Mouse (Mus musculus) embryonic facial prominence, embryonic 11.5 days (tissue): ENCODE data around the gene Map3k13. TPM values are rescaled to one million over a fixed set of nuclear protein-coding genes. Genes with fewer than 3 reads are reported as not detected.
"Not testable (repeated sequence)": the region's sequence is repeated elsewhere in the genome, so short reads cannot be mapped to it uniquely, and the experiment has no call there.

Experiments
- ATAC-seq: fragments of 200-750 bp; cut with Nextera tagmentation; replicated peaks from 2 replicates; pipeline ENCODE4 v1.8.0; 2017; ENCODE audit warnings: low read depth; ENCODE audit not compliant: insufficient number of reproducible peaks, low FRiP score, low TSS enrichment
- DNase-seq: peaks from one replicate; pipeline ENCODE4 v3.0.0-alpha.2; 2015; ENCODE audit warnings: low spot score
- H3K27ac ChIP-seq: fragments of 300-500 bp; sonication (generic); replicated peaks from 2 replicates; pipeline ENCODE4 v1.5.1; 2014; ENCODE audit warnings: mild to moderate bottlenecking, low read depth, low read length, control low read depth
- H3K27me3 ChIP-seq: fragments of 300-500 bp; sonication (generic); 2 replicates; pipeline ENCODE4 v1.6.1; 2014; ENCODE audit warnings: mild to moderate bottlenecking, low read length, moderate library complexity, mixed read lengths; ENCODE audit not compliant: control insufficient read depth, insufficient read depth
- H3K36me3 ChIP-seq: fragments of 300-500 bp; sonication (generic); replicated peaks from 2 replicates; pipeline ENCODE4 v1.6.1; 2014; ENCODE audit warnings: low read depth, mild to moderate bottlenecking, low read length, moderate library complexity, mixed read lengths; ENCODE audit not compliant: control insufficient read depth, insufficient read depth
- H3K4me1 ChIP-seq: fragments of 300-500 bp; sonication (generic); 2 replicates; pipeline ENCODE4 v1.6.1; 2014; ENCODE audit warnings: low read length, mixed read lengths; ENCODE audit not compliant: control insufficient read depth, insufficient read depth
- H3K4me2 ChIP-seq: fragments of 300-500 bp; sonication (generic); 2 replicates; pipeline ENCODE4 v1.6.1; 2014; ENCODE audit warnings: low read depth, mild to moderate bottlenecking, control low read depth, low read length, moderate library complexity
- H3K4me3 ChIP-seq: fragments of 300-500 bp; sonication (generic); 2 replicates; pipeline ENCODE4 v1.5.1; 2014; ENCODE audit warnings: low read depth, low read length, control low read depth
- H3K9ac ChIP-seq: fragments of 300-500 bp; sonication (generic); replicated peaks from 2 replicates; pipeline ENCODE4 v1.6.1; 2014; ENCODE audit warnings: mild to moderate bottlenecking, control low read depth, low read length
- H3K9me3 ChIP-seq: fragments of 300-500 bp; sonication (generic); replicated peaks from 2 replicates; pipeline ENCODE4 v1.6.1; 2016; ENCODE audit warnings: mild to moderate bottlenecking, low read length, inconsistent platforms, mixed read lengths; ENCODE audit not compliant: control insufficient read depth
- WGBS: fragments of 180-500 bp; shearing (Covaris S2); extraction: QIAGEN DNeasy Blood & Tissue Kit; methylation state at CpG from one replicate; pipeline ENCODE4 v1.1.7; 2014; 5-methylcytosine and 5-hydroxymethylcytosine counted together
- polyA plus RNA-seq: library from polyadenylated mRNA; unstranded; fragments of >200 nt; fragmentation: Nextera tagmentation; extraction: Ambion mirVana; gene quantifications from 2 replicates; pipeline ENCODE4 v1.2.1, GENCODE M21; 2014

Gene Map3k13
- polyA plus RNA-seq, 1 experiment from 2014 or later = 1.4 TPM

- WGBS = 91% methylated on average over 7 of the region's 7 CpGs
- Histone ChIP-seq H3K4me2 (no peak overlapping the region), H3K27me3 (no peaks in the 10 kb centered on the region), H3K36me3 (no peaks in the 10 kb centered on the region), H3K4me1 (no peaks in the 10 kb centered on the region), H3K4me3 (no peak overlapping the region), H3K9ac (no peak overlapping the region), H3K27ac (no peak overlapping the region), H3K9me3 (no peaks in the 10 kb centered on the region)
- ATAC-seq = no peak
- DNase-seq = no peak
Observed at GRCm38 (mm10) chr16:21905996-21906395, 111.8 kb downstream of the Map3k13 start.

DNA sequence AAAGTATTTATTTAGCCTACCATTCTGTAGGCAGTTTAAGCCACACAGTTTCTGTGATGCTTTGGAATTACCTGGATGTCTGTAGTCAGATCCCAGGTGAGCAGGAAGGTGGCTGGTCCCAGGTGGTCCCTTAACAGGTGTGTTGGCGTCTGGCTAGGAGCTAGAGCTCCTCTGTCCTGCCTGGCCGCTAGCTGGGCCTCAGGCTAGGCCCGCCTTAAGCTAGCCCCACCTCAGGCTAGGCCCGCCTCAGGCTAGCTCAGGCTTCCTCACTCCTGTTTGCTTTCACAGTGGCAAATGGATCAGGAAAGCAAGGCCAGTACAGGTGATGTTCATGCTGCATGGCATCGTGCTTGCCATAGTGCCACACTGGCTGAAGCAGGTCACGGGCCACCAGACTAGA, 112.8 kb downstream of the Map3k13 start:
- Histone ChIP-seq H3K9me3 (no peaks in the 10 kb centered on the region), H3K9ac (no peak overlapping the region), H3K4me3 (no peak overlapping the region), H3K4me1 (no peaks in the 10 kb centered on the region), H3K4me2 (no peak overlapping the region), H3K27ac (no peak overlapping the region), H3K27me3 (no peaks in the 10 kb centered on the region), H3K36me3 (no peaks in the 10 kb centered on the region)
- 95% methylated on average over 6 of the region's 6 CpGs for WGBS
- DNase-seq = no peak
- ATAC-seq = no peak

DNA sequence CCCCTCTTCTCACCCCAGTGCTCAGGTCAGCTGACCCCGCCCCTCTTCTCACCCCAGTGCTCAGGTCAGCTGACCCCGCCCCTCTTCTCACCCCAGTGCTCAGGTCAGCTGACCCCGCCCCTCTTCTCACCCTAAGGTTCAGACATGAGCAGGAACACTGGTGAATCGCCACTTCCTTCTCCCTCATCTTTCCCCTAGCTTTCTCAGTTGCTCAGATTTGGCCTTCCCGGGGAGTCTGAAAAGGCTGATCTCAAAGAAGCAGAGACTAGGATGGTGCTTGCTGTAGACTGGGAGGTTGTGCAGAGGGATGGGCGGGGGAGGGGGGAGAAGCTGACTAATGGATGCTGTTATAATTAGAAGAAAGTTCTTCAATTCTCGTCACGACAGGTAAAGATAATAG, 114.8 kb downstream of the Map3k13 start:
- not testable (repeated sequence) for H3K9me3 ChIP-seq, H3K27ac ChIP-seq, H3K4me3 ChIP-seq, ATAC-seq, H3K36me3 ChIP-seq, H3K27me3 ChIP-seq, H3K9ac ChIP-seq, H3K4me2 ChIP-seq, DNase-seq, H3K4me1 ChIP-seq
- 30% methylated on average over 7 of the region's 8 CpGs for WGBS

DNA sequence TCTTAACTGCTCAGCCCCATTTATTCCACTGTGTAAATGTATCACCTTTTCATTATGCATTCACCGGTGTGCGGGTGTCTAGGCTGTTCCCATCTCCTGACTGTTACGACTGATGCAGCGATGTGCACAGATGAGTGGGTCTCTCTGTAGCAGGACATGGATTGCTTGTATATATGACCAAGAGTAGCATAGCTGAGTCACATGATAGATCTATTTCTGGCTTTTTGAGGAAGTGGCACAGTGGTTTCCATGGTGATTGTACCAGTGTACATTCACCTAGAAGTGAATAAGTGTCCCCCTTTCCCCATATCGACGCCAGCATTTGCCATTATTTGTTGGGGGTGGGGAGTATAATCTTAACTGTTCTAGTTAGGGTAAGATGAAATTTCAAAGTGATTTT, 119.2 kb downstream of the Map3k13 start:
- Histone ChIP-seq H3K27ac (no peak overlapping the region), H3K9ac (no peak overlapping the region), H3K4me2 (no peak overlapping the region), H3K9me3 (no peaks in the 10 kb centered on the region), H3K4me1 (no peaks in the 10 kb centered on the region), H3K36me3 (no peaks in the 10 kb centered on the region), H3K27me3 (no peaks in the 10 kb centered on the region), H3K4me3 (no peak overlapping the region)
- DNase-seq = no peak
- no peak for ATAC-seq
- 93% methylated on average over 6 of the region's 6 CpGs for WGBS

DNA sequence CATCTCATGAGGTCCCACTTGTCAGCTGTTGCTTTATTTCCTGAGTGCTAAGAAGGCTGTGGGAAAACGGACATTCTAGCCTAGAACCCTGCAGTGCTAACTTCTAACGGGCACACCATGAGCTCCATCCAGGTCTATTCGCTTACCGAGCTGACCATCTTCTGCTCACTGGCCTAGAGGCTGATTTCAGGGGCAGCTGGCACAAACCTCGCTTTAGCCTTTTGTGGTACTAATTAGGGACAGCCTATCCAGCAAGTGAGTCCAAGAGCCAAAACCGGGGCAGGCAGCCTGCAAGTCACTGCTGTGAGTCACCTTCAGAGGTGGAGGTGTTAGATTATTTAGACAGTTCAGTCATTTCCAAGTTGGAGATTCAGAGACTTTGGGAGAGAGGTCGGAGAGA, 122.5 kb downstream of the Map3k13 start:
- no peak for DNase-seq
- ATAC-seq = no peak
- H3K9me3 ChIP-seq = no peaks in the 10 kb centered on the region
- no peaks in the 10 kb centered on the region for H3K36me3 ChIP-seq
- no peaks in the 10 kb centered on the region for H3K4me1 ChIP-seq
- H3K27me3 ChIP-seq = no peaks in the 10 kb centered on the region
- 71% methylated on average over 7 of the region's 7 CpGs for WGBS
- H3K4me2 ChIP-seq = no peak overlapping the region
- H3K27ac ChIP-seq = no peak overlapping the region
- no peak overlapping the region for H3K4me3 ChIP-seq
- no peak overlapping the region for H3K9ac ChIP-seq

- no peak for ATAC-seq
- 55% methylated on average over 13 of the region's 13 CpGs for WGBS
- DNase-seq = peak; percentile 68
- no peaks in the 10 kb centered on the region for H3K36me3 ChIP-seq
- H3K9ac ChIP-seq = no peak overlapping the region
- no peak overlapping the region for H3K4me3 ChIP-seq
- H3K27me3 ChIP-seq = no peaks in the 10 kb centered on the region
- no peaks in the 10 kb centered on the region for H3K9me3 ChIP-seq
- H3K4me2 ChIP-seq = no peak overlapping the region
- no peaks in the 10 kb centered on the region for H3K4me1 ChIP-seq
- no peak overlapping the region for H3K27ac ChIP-seq
Observed at GRCm38 (mm10) chr16:21928471-21928870, 134.3 kb downstream of the Map3k13 start.

DNA sequence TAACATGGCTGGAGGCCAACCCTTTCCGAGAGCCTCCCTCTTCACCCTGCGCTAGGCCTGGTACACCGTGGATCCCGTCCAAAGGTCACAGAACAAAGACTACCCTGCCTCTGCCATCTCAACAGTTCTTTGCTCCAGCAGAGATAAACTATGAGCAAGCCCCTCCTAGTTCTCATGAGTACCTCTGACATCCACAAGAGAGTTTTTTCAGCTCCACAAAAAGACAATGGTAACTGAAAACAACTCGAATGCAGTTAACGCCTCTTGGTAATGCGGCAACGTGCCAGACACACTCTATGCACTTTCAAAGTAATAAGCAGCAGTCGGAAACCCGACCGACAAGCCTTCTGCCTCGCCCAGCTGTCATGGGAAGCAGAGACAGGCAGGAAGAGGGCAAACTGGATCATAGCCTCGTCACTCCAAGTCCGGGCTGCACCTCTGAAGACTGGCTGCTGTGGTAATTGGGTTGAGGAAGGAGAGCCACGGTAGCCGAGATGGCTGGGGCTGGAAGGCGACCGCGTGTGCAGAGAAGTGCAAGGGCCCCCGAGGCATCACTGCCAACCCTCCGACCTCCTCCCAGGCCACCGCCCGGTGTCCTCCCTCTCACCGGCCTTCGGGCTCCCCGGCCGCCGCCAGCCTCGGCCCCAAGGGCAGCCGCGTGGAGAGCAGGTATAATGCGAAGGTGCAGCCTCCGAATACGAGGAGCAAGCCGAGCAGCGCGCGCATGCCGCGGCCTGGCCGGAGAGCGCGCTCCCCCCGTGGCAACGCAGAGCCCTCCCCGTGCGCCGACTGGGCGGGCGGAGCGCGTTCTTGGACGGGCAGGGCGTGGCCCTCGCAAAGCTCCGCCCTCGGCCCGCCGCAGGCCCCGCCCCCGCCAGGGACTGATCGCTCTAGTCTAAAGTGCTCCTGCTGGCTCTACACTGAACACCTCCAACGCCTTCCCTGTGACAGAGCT, 152.9 kb downstream of the Map3k13 start, which contains the start of gene Tmem41a:
Tmem41a (minus strand) TSS at position 792 of the 955 bp plus-strand sequence.
- no peaks in the 10 kb centered on the region for H3K27me3 ChIP-seq
- H3K27ac ChIP-seq = no peak within 1 kb of the TSS
- 2% methylated on average over 58 of the region's 63 CpGs for WGBS
- no peaks in the 10 kb centered on the region for H3K4me1 ChIP-seq
- H3K4me2 ChIP-seq = peak within 1 kb of the TSS; percentile 48
- ATAC-seq = peak; percentile 93
- no peaks in the 10 kb centered on the region for H3K9me3 ChIP-seq
- peak within 1 kb of the TSS; percentile 56 for H3K9ac ChIP-seq
- H3K4me3 ChIP-seq = peak within 1 kb of the TSS; percentile 49
- H3K36me3 ChIP-seq = no peaks in the 10 kb centered on the region
- peak; percentile 91 for DNase-seq

- DNase-seq (no peak), ATAC-seq (no peak; the same call in 1 of the 2 replicates)
- Histone ChIP-seq H3K9me3 (no peaks in the 10 kb centered on the region), H3K36me3 (no peaks in the 10 kb centered on the region), H3K9ac (no peak overlapping the region), H3K4me2 (no peak overlapping the region), H3K27ac (no peak overlapping the region), H3K27me3 (no peaks in the 10 kb centered on the region), H3K4me3 (no peak overlapping the region), H3K4me1 (no peaks in the 10 kb centered on the region)
- WGBS = 73% methylated on average over 12 of the region's 12 CpGs
Observed at GRCm38 (mm10) chr16:21955591-21955990, 161.4 kb downstream of the Map3k13 start.
